Mouse (Mus musculus) thymus, postnatal 25 days (tissue): ENCODE results near the gene Rsbn1.

Experiments used
- DNase-seq: peaks from one replicate; pipeline ENCODE4 v3.0.0; 2022

The Rsbn1 gene

DNA sequence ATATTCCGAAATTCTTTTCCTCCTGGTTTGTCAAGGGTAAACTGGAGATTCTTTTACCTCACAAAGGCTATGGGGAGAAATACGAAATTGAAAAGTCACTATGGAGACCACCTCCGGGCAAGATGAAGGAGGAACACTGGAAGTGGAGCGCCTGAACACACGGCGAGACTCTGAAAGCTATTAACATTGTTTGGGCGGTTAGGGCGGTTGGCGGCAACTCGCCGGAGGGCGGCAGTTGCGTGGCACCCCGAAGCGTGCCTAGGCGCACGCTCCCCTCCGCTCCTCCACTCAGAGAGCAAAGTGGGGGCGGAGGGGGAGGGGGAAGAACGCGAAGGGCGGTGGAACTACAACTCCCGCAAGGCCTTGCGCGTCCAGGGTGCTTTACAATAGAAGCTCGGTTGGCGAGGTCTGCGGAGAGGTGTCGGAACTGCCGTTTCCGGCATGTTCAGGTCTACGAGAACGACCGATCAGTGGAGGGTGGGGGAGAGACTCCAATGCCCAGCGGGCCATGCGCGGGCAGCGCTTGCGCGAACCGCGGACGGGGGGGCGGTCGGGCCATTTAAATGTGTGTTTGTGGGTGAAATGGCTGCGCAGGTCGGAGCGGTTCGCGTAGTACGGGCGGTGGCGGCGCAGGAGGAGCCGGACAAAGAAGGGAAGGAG, at the start of gene Rsbn1:
Gene Rsbn1 (plus strand): TSS at position 111 of the 660 bp plus-strand sequence.
- peak; percentile 94 for DNase-seq

DNA sequence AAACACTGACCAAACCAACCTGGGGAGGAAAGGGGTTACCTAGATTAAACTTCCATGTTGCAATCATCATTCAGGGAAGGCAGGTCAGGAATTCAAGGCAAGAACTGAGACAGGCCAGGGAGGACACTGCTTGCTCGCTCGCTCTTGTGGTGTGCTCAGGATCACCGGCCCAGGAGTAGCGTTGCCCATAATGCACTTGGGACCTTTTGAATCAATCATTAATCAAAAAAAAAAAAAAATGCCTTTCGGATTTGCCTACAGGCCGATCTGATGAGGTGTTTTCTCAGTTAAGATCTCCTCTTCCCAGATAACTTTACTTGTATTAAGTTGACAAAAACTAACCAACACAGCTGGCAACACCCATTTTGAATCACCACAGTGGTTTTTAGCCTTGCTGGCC, 49.7 kb upstream of the Rsbn1 start:
- no peak for DNase-seq

DNA sequence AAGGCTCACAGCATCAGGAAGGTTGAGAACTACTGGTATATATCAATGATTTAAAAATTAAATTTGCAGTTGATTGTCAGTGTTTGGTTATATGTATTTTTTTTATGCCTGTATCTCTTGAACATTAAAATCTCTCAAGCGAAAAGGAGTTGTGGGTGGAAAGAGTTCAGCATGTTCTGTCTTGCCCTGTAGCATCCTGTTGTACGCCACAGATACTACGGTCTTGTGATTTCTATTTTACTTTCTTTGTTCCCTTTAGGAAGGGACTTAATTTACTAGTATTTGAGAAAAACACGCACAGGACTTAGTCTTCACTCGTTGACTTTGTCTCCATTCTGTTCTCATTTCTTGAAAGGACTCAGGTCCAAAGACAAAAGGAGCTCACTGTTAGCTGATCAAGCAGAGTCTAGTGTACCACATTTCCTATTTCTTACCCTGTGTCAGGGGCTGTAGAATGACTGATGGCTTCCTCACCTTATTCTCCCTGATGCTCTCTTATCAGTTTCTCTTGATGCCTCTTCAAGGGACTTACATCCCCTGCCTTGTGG, 46.4 kb upstream of the Rsbn1 start:
- DNase-seq = no peak

DNA sequence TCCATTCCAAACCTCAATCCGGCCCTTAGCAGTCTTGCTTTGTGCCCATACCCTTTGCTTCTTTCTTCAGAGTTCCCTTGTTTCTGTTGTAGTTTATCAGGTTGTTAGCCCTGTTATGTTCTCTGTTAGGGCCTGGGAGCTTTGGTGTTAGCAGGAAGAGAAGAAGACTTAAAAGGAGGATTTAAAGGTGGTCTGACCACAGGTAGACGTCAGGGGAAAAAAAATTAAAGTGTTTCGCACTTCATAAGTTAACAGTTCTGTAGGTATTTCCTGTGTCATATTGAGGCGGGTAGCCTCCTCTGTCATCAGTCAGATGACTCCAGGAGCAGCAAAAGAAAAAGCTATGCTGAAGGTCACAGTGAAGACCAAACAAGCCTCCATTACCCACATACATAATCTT, 45.9 kb upstream of the Rsbn1 start:
- no peak for DNase-seq

DNA sequence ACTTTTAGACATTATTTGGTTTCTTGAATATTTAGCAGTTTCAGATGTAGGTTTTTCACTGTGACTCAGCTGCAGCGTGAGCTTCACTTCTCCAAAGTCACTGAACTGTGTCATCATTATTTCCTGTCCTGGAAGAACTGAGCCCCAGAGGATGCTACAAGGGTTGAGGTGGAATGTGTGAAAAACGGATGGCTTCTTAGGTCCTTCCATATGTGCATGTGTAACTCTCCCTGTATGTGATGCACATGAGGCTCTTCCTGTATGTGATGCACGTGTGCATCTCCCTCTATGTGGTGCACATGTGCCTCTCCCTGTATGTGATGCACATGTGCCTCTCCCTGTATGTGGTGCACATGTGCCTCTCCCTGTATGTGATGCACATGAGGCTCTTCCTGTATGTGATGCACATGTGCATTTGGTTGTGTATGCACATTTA, 41.2 kb upstream of the Rsbn1 start:
- no peak for DNase-seq

DNA sequence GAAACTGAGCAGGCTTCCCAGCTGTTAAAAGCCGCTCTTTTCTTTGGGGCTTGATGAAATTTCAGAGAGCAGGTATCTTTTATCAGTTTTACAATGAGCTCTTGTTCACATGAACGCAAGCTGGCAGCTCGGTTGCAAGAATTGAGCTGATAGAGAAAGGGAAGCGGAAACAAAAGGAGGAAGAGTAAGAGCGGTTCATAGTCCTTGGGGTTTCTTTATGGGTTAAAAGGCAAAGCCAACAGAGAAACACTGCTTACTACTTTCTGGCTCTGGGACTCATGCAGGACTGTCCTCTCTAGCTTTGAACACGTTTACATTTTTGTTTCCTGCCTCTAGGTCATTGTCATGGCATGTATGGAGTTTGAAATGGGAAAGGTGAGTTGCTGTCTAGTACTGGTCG, 39.6 kb upstream of the Rsbn1 start:
- no peak for DNase-seq

DNA sequence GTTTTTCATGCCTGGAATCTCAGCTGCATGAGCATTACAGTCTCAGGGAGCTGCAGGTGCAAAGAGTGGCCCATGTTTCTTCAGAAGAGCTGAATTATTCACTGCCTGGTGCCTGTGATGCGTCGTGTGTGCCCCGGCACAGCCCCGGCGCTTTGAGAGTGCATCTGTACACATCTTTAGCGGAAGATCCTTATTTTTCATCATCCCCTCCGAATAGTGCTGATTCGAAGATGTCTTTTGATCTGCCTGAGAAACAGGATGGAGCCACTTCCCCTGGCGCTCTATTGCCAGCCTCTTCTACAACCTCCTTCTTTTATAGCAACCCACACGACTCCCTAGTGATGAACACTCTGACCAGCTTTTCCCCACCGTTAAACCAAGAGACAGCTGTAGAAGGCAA, 28.0 kb upstream of the Rsbn1 start:
- peak; percentile 60 for DNase-seq

DNA sequence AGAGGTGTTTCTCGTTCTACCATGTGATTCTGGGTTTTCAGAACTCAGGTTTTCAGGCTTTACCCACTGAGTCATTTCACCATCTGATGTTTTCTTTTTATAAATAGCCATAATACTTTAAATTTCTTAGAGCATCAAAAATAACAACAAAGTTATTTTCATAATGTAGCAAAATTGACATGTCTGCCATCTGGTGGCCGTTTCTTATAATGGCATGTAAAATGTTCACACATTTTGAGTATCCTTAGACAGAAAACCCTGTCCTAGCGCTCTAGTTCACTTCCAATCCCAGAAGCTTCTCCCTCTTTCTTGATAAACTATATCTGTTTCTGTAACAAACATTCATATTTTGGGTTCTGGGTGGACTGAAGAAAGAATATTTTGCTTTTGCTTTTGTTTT, 26.3 kb upstream of the Rsbn1 start:
- peak; percentile 55 for DNase-seq

DNA sequence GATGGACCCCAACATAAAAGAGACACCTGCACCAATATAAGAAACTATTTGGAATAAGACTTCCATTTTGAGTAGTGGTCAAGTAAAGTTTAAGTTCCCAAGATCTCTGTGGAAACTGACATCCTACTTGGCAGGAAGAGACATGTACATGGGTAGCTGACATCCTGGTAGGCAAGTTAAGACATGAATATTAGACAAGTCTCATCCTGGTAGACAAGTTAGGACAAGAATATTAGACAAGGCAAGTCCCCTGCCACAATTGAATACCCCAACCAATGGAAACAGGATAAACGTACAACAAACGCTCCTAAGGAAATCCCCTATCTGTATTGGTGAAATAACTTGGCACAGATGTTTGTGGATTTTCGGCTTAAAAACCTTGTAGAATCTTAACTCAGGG, 20.5 kb upstream of the Rsbn1 start:
- no peak for DNase-seq

DNA sequence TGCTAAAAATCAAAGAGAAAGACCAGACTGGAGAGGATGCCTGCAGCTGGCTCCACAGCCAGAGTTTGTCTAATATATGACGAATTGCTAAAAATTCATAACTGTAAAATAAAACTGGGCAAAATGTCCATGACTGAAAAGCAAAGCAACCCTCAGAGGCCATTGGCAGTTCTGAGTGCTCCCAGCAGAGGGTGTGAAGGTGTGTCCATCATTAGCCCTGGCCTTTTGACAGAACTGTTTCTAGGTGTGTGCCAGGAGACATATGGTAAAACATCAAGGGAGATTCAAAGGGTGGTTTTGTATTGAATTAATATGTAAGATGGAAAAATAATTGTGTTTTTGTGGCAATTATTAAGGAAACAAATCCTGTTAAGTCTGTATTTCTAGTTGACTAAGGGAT, 9.2 kb upstream of the Rsbn1 start:
- DNase-seq = peak; percentile 38

DNA sequence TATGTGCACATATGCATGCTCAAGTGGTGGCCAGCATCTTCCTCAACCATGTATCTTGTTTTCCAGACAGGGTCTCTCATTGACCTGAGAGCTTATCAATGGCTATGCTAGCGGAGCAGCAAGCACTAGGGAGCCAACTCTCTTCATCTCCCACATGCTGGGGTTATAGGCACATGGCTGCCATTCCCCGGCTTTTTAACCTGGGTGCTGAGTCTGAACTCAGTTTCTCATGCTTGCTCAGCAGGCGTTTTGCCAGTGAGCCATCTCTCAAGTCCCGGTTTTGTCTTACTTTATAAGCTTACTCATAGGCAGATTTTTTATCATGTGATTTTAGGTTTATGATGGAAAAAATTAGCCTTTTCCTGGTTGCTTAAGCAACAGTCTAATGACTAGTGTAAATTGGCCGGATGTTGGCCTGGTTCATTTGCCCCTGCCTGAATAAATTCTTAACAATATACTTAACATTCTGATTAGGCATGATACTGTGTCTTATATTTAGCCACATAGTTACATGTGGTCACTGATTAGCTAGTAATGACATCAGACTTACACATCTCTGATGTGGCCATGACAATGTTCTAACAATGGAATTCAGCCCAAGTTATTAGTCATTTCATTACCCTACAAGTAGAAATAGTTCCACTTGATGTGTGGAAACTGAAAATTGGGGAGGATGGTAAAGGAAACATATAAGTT, 6.4 kb upstream of the Rsbn1 start:
- no peak for DNase-seq

DNA sequence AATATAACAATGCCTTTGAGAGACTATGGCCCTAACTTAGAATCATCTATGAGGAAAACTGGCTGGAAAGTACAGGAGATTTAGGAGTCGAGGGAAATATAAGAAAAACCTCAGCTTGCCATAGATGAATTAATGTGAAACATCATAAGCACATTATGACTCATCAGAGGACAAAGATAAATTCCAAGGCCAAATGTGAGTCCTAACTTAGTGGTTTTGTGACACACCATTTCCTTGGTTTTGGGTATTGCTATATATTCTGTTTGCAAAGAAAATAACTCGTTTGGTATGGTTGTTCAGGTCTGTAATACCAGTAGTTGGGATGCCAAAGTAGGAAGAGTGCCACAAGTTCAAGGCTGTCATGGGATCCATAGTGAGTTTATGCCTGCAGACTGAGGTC, 5.1 kb upstream of the Rsbn1 start:
- no peak for DNase-seq

DNA sequence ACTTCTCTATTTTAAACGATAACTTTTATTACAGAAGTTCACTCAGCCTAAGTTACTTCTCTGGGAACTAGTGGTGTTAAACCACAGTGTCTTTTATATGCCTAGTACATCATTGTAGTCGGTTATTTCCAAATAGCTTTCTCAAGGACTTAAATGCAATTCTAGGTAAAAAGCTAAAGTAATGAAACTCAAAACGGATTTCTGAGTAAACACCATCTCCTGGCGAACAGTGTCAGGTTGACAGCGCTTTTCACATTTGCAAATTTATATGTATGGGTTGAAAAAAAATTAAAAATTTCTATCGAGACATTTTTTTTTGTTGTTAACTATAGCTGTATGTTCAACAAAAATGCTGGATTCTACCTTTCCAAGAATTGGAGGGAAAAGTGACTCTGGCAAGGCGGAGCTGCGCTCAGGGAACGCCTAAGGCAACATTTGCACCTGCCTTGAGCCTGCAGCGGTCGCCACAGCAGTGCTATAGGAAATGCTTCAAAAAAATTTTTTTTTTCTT, 414 bp upstream of the Rsbn1 start:
- DNase-seq = no peak

DNA sequence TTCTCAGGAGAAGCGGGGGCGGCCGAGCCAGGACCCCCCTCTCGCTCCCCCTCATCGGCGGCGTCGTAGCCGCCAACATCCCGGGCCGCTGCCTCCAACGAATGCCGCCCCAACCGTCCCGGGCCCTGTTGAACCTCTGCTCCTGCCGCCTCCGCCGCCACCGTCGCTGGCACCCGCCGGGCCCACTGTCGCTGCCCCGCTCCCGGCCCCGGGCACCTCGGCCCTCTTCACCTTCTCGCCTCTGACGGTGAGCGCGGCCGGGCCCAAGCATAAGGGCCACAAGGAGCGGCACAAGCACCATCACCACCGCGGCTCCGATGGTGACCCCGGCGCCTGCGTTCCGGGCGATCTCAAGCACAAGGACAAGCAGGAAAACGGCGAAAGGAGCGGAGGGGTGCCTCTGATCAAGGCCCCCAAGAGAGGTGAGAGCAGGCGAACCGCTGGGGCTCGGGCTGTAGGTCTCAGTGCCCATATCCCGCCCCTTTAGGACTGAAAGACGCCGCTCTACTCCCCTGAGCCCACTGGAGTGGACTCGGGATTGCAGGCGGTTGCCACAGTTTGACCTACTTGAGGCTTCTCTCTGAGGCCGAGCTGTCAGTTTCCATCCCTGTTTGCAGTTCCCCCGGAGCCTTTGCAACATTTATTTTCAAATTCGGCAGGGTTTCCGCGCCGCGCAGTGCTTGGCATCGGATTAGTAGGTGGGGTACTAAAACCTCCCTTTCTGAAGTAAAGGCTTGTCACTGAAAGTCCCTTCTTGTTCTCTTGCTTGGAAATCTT, 1.0 kb downstream of the Rsbn1 start:
- no peak for DNase-seq

DNA sequence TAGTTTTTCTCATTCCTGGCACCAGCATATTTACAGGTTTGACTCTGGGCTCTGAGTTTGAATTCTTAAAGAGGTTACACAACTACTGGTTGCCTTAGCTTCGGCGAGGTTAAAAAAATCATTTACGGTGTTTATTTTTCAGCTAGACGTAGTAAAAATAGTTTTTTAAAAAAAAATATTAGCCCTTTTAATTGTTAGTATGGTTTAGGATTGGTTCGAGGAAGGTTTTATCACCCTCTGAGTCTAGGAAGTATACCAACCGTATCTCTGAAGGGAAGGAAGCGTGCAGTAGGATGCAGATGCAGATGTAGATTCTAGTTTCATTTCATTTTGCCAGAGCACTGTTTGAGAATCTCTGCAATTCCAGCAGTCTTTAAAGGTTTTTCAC, 1.6 kb downstream of the Rsbn1 start:
- no peak for DNase-seq

DNA sequence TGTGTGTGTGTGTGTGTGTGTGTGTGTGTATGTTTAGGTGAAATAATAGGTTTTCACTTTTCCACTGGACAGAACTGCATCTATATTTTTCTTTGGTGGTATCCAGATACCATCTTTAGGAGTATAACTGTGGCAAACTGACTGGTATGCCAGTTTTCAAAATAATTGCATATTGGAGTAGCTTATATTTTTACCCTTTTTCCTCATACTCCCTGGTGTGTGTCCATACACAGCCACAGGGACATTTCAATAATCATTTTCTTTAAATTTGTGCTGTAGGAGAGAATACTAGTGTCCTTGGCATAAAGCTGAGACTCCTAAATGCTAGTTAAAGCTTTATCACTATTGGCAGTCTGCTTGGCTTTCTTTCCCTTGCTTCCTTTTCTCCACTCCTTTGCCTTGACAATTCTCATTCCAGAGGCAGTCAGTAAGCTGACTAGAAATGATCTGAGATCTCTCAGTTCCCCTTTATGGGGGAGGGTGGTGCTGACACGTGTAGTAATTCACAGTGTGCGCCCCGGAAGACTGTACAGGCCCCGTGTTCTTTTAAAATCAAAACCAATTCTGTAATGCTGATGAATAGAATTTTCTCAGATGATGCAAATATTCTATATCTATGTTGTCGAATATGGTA, 2.4 kb downstream of the Rsbn1 start:
- DNase-seq = peak; percentile 29

DNA sequence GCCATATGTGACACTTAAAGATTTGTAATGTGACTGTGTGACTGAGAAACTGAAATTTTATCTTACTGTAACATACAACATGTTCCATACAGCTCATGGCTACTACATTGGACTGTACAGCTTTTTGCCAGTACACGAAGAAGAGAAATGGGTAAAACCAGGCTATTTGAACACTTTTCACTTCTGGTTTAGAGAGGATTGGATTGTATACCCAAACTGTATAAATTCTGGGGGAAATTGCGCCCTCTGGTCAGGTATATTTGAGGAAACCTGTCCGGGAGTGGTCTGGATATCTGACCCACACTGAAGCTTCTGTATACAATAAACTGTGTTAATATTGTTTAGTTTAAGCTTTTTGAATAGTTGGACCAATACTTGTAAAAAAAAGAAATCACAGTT, 2.9 kb downstream of the Rsbn1 start:
- no peak for DNase-seq

DNA sequence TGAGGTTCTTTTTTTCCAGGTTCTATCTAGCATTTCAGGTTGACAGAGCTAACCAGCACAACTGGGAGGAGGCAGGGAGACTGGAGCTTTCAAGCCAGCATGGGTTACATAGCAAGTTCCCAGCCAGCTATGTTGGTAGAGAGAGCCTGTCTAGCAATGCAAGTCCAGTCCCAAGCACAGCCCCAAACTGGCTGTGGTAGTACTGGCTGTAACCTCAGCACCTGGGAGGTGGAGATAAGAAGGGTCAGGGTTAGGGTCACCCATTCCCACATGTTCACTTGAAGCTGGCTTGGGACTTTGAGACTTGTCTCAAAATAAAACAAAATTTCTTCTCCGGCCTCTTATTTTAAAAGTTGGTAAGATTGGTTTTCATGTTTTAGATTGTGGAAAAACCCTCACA, 6.2 kb downstream of the Rsbn1 start:
- no peak for DNase-seq

DNA sequence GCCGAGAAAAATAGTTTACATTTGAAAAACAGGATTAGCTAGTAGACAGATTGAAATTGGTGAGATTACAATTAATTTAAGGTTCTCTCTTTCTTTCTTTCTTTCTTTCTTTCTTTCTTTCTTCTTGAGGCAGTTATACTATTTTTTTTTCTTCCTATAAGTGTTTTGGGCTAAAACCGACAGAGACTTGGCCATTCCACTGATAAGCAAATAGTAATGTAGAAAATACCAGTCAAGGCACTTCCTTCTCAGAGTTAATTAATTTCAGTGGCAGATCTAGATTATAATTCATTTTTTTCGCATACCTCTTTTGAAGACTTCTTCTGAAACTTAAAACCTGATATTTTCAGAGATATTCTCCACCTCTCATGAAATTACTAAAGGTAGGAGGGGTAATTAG, 11.4 kb downstream of the Rsbn1 start:
- no peak for DNase-seq

DNA sequence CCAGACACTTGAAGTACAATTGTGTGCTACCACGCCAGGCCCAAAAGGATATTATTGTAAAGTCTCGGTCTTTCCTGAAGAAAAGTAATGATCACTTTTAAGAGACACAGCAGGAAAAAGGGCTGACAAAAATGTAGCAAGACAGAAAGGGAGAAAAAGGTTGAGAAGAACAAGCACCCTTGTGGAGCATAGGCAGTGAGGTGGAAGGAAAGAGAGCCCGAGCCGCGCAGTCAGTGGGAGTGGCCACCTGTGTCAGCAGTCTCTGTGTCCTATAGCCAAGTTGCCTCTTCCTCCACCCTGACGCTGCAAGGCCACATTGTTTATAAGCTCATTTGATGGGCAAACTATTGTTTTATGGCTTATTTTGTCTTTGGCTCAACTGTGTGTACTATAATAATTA, 13.6 kb downstream of the Rsbn1 start:
- DNase-seq = peak; percentile 51

DNA sequence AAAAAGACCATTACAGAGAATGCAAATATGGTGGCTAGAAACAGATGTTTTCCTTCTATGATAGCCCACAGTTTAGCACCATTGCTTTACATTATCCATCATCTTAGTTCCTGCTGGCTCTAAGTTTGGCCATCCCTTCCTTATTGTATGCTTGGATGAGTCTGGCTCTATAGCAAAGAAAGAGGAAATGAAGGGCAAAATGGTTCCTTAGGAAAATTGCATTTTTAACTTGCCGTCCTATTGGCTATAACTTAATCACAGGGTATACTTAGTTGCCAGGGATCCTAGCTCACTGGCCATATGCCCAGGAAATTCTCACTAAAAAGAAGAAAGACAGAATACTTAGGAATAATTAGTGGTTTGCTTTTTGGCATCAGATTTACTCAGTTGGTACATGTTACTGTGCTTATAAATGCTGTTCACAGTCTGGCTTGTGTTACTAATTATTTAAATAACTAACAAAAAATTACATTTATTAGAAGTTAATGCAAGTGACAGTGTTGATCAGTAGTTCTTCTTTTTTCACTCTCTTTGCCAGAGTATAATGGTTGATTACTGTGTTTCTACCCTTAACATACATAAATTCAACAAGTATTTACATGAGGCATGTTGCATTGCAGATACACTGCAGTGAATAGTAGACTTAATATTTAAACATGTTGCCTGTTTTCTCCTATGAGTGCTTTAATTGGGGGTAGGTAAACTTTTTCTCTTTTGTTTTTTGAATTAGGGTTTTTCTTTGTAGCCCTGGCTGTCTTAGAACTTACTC, 31.1 kb downstream of the Rsbn1 start:
- DNase-seq = no peak

DNA sequence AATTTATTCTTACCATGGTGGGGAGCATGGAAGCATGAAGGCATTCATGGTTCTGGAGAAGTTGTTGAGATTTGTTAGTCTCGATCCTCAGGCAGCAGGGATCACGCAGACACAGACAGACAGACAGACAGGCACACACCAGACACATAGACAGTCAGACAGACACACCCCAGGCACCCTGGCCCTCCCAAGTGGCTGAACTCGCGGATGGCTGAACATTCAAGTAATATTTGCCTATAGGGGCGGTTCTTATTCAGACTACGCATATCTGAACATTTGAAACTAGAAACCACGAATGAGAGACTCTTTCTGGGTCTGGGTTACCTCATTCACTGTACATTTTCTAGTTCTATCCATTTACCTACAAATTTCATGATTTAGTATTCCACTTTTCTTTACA, 34.7 kb downstream of the Rsbn1 start:
- no peak for DNase-seq
